Mouse (Mus musculus): ENCODE results near the gene Col6a5.

Col6a5 gene

DNA sequence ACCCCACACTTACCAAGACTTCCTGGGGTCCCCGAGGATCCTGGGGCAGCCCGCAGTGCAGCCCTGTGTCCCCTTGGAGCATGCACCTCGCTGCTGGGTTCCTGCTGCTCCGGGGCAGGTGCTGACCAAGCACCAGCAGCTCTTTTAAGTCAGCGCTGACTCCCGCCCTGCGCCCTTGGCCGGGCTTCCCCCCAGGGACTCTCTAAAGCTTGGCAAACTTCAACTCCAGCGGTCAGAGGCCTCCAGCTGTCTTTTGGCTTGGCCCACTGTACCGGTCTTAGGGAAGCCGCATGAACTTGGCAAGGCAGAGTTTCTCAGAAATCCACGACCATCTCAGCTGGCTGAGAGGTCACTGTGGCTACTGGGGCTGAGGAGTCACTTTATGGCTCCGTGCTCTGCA is at the start of gene Col6a5:
Col6a5 (minus strand) TSS at position 111 of the 400 bp plus-strand sequence.
- no peak for DNase-seq

DNA sequence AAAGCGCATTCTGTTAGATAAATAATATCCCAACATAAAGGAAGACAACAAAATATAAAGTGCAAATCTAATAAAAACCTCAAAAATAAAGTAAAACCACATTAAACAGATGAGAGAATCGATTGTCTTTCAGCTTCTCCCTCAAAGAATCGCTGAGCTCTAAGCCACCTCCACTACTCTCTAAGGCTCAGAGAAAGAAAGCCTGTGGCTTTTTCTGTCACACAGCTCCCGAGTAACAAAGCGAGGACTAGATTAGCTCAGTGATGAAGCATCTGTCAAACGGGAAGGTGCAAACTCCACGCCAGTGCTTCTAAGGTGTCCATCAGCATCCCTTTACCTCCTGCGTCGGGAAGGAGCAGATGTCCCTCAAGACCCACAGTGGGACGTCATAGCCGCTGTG is 37.5 kb upstream of the Col6a5 start:
- DNase-seq: no peak

- no peak for DNase-seq
These were observed 32.0 kb upstream of the Col6a5 start for GRCm38 (mm10) chr9:105992425-105992824.

DNA sequence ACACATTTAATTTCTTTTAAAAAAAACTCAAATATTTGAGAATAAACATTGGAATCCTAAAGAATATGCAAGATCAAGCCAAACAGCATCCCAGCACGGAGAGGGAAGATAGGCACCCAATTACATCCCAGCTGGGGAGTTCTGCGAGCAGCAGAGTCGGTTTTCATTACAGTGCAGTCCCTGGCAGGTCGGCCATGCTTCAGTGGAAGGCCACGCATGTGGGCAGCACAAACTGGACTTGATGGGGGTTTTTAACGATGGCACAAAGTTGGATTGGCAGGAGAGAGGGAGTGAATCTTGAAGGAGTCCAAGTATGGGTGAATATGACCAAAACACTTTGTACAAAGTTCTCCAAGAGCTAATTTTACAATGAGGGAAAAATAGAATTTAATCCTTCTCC is 29.7 kb upstream of the Col6a5 start:
- no peak for DNase-seq

- DNase-seq: no peak
These were observed 29.0 kb upstream of the Col6a5 start for GRCm38 (mm10) chr9:105989468-105989867.

DNA sequence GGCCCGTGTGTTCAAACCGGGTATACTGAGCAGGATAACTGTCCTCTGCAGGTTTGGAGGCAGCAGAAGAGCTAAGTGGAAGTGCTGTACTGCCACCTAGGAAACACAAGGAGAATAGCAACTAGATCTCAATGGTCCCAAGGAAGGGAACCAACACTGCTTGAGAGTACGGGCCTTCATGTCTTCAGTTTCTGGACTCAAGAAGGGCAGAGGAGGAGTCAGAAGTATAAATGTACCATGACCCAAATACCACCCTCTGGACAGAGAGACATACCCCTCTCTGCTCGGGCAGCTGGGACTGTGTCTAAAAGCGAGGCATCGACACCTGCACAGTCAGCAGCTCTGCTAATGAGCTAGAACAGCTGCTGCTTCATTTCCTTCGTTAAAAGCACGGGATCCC is 27.7 kb upstream of the Col6a5 start:
- peak in 1 of 2 experiments; percentile 9 for DNase-seq

GRCm38 (mm10) chr9:105984931-105985519 is 24.6 kb upstream of the Col6a5 start:
- DNase-seq: no peak

- no peak for DNase-seq
These were observed 18.0 kb upstream of the Col6a5 start for GRCm38 (mm10) chr9:105978479-105978878.

DNA sequence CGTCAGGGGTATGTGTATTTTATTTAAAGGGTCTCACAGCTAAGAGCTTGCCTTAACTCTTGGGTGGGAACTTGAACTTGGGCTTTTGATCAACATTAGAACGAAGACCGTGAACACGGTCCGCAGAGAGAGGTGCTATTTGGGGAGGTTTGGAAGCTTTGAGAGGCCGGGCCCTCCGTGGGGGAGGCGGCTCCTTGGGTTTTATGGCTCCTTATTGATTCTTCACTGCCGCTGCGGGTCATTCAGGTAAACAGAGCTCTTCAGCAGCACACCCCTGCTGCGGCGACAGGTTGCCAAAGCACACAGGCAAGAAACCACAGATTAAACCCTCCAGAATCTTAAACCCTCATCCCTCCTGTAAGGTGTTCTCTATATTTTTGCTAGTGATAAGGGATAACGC is 16.4 kb upstream of the Col6a5 start:
- no peak for DNase-seq

GRCm38 (mm10) chr9:105976314-105976713 is 15.9 kb upstream of the Col6a5 start:
- DNase-seq: no peak

DNA sequence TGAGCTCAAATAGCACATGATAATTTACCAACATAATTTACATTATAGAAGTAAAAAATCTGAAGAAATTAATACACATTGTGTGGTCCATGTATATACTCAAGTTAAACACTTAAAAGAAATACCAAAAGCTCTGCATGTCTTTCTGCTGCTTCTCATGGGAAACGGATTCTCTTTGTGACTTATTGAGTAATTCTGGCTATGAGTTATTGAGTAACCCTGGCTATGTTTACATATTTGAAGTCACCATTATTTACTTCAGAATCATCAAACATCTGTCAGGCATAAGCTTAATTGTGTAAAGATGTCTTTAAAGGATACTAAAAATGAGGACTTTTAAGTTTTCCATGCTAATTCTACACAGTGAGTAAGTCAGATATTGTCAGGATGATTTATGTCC is 13.3 kb upstream of the Col6a5 start:
- DNase-seq: no peak

DNA sequence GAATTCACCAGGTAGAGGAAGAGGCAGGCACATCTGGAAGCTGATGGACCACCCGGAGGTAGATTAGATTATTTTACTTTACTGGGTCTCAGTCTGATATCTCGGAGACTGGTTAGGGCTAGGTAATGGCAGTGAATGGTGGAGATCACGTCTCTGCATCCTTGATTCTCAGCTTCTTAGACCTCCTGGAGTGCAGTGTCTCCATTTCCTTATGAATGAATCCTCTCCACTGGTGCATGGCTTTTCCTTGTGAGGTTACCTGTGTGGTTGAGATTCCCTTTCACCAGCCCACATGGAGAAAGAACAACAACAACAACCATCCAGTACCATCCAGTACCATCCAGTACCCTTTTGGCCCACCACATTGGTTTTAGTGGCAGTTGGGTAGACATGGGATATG is 11.6 kb upstream of the Col6a5 start:
- no peak for DNase-seq

GRCm38 (mm10) chr9:105971351-105971894 is 11.0 kb upstream of the Col6a5 start:
- no peak for DNase-seq

- no peak for DNase-seq
These were observed 10.5 kb upstream of the Col6a5 start for GRCm38 (mm10) chr9:105970901-105971300.

GRCm38 (mm10) chr9:105967976-105968375 is 7.5 kb upstream of the Col6a5 start:
- DNase-seq: no peak

DNA sequence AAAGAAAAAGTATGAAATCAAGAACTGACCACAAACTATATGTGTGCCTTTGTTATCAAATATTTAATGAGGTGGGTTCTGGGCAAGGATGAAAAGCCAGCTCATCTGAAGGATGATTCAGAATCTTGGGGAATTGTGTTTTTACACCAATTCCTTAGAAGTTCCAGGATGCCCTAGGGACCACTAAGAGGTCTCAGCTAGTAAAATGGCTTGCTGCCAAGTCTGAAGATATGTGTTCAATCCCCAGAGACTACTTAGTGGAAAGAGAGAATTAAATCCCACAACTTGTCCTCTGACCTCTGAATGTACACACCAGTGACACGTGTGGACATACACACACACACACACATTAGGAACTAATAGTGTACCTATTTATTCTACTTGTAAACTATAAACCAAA is 1.3 kb downstream of the Col6a5 start:
- no peak for DNase-seq

GRCm38 (mm10) chr9:105949755-105950154 is 10.7 kb downstream of the Col6a5 start:
- no peak for DNase-seq

DNA sequence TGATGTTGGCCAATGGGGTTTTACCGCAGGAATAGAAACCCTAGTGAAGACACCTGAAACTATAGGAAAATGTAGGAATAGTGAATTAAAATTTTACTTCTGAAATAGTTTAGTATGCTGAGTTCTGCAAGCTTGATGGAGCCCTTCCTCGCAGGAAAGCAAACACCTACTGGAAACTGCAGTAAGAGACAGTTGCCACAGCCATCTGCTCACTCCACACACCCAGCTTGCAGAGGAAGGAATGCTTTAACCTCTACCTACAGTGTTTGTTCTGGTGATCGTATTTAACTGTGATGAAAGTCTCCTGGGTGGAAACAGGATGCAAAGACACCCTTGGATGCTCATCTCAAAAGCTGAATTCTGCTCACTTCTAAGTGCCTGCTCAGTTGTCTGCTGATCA is 12.9 kb downstream of the Col6a5 start:
- no peak for DNase-seq

GRCm38 (mm10) chr9:105933816-105934215 is 26.6 kb downstream of the Col6a5 start:
- no peak for DNase-seq

DNA sequence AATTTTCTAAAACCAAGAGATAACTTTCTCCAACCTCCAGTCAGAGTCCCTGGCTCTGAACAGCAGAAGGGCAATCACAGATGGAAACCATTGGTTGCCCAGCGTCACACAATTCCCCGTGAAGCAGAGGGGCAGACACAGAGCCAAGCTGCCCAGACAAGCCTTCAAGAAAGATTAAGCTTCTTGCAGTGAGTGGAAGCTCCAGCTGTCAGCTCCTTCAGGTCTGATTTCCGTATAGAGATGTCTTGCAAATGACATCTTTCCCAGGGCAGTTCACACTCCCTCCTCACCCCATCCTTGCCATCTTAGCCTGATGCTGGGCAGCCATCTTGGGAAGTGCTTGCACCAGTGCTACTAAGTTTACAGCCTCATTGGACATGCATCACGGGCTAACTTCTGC is 31.2 kb downstream of the Col6a5 start:
- no peak for DNase-seq

DNA sequence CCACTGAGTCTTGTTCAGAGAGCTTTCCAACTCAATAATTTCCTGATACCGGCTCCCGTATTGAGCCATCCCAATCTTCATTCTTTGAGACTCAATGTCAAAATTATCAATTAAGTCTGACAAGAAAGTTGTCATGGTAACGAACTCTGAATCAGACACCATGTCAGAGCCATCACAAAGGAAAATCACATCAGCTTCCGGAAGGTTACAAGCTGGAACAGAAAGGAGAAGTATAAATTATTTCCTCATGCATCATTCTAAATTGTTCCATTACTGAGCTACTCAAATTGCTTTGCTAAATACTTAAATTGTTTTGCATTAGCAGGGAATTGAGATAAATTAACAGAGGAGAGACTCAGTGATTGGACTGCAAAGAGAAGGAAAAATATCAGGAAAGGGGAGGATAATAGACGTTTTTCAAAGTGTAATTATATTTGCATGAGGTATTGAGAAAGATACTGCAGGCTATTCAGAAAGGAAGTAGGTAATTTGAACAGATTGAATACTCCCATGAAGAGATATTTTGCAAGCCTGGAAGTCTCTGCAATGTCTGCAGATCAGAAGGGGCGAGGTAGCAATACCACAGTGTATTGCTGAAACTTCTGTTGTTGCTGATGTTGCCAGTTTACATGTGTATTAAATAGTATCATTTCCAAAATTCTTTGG is 31.9 kb downstream of the Col6a5 start:
- no peak for DNase-seq

GRCm38 (mm10) chr9:105923659-105924058 is 36.8 kb downstream of the Col6a5 start:
- no peak for DNase-seq

DNA sequence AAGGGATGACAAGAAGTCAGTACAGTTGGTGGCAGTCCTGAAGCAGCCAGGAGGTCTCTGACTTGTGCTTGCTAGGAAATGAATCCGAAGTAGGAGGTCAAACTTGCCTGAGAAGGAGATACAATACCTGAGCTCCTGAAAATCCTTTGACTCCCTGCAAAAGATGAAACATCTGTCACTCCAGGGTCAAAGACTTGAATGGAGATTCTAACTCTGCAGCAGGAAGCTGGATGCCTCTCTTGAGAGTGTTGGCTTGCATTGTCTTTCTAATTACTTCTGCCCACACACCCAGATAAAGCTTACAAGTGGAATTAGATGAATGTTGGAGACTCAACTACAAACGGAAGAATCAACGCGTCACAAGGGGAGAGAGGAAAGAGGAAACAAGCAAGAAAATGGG is 45.3 kb downstream of the Col6a5 start:
- no peak for DNase-seq

DNA sequence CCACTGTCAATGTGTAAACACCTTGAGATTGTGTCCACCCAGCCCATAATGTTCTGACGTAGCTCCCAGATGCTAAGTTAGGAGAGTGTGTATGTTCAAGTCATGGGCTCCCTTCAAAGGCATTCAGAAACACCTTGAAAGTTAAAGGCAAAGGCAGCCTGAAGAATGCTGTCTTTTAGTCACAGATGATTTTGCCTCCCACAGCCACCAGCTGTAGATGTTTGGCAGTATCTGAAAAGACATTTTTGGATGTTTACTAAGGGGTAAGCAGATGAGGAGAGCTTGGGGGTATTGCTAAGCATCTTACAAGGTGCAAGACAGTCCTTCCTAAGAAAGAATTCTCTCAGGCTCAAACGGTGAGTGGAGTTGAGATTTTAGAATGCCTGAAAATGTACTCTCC is 50.3 kb downstream of the Col6a5 start:
- no peak for DNase-seq

GRCm38 (mm10) chr9:105909352-105909751 is 51.1 kb downstream of the Col6a5 start:
- no peak for DNase-seq
